Mouse (Mus musculus) stomach, embryonic 16.5 days (tissue): ENCODE results near the gene Asb8. TPM values are rescaled to one million over a fixed set of nuclear protein-coding genes. Genes with fewer than 3 reads are reported as not detected.

Experiments
- ATAC-seq: fragments of 200-750 bp; cut with Nextera tagmentation; 2 replicates; pipeline ENCODE4 v1.8.0; 2017; ENCODE audit warnings: moderate number of reproducible peaks, moderate TSS enrichment; ENCODE audit not compliant: insufficient read depth, low FRiP score
- H3K27ac ChIP-seq: fragments of 300-500 bp; sonication (generic); 2 replicates; pipeline ENCODE4 v1.5.1; 2014; ENCODE audit warnings: low read length
- H3K27me3 ChIP-seq: fragments of 300-500 bp; sonication (generic); 2 replicates; pipeline ENCODE4 v1.6.1; 2014; ENCODE audit warnings: low read length, control low read depth, mixed read lengths; ENCODE audit not compliant: control insufficient read depth, insufficient read depth
- H3K36me3 ChIP-seq: fragments of 300-500 bp; sonication (generic); 2 replicates; pipeline ENCODE4 v1.6.1; 2014; ENCODE audit warnings: low read length; ENCODE audit not compliant: control insufficient read depth, insufficient read depth
- H3K4me1 ChIP-seq: fragments of 300-500 bp; sonication (generic); 2 replicates; pipeline ENCODE4 v1.6.1; 2014; ENCODE audit warnings: low read length, control low read depth, mixed read lengths; ENCODE audit not compliant: control insufficient read depth, insufficient read depth
- H3K4me2 ChIP-seq: fragments of 300-500 bp; sonication (generic); 2 replicates; pipeline ENCODE4 v1.6.1; 2014; ENCODE audit warnings: low read depth, low read length, mixed read lengths
- H3K4me3 ChIP-seq: fragments of 300-500 bp; sonication (generic); replicated peaks from 2 replicates; pipeline ENCODE4 v1.5.1; 2014; ENCODE audit warnings: mild to moderate bottlenecking, low read length
- H3K9ac ChIP-seq: fragments of 300-500 bp; sonication (generic); 2 replicates; pipeline ENCODE4 v1.6.1; 2014; ENCODE audit warnings: low read length
- H3K9me3 ChIP-seq: fragments of 300-500 bp; sonication (generic); replicated peaks from 2 replicates; pipeline ENCODE4 v1.6.1; 2016; ENCODE audit warnings: low read length, control low read depth; ENCODE audit not compliant: control insufficient read depth
- WGBS: fragments of 180-500 bp; shearing (Covaris S2); extraction: QIAGEN DNeasy Blood & Tissue Kit; methylation state at CpG from one replicate; pipeline ENCODE4 v1.1.7; 2014; 5-methylcytosine and 5-hydroxymethylcytosine counted together
- polyA plus RNA-seq: library from polyadenylated mRNA; unstranded; fragments of >200 nt; fragmentation: Nextera tagmentation; extraction: Ambion mirVana; gene quantifications from 2 replicates; pipeline ENCODE4 v1.2.1, GENCODE M21; 2015

The Asb8 gene
- polyA plus RNA-seq, 1 experiment from 2014 or later, result 46.4 TPM

GRCm38 (mm10) chr15:98177320-98177719 is 11.9 kb upstream of the Asb8 start:
- Histone ChIP-seq H3K9ac (no peak overlapping the region), H3K4me1 (peaks cover 4% of the 10 kb centered on the region; the same call in 1 of the 2 replicates), H3K9me3 (no peaks in the 10 kb centered on the region), H3K4me2 (no peak overlapping the region), H3K36me3 (no peaks in the 10 kb centered on the region), H3K27ac (no peak overlapping the region), H3K4me3 (no peak overlapping the region), H3K27me3 (peaks cover 8% of the 10 kb centered on the region)
- ATAC-seq, result no peak
- WGBS, result 56% methylated on average over 3 of the region's 3 CpGs

- WGBS, result 38% methylated on average over 8 of the region's 8 CpGs
- no peak overlapping the region for H3K9ac ChIP-seq
- no peak for ATAC-seq
- no peaks in the 10 kb centered on the region for H3K9me3 ChIP-seq
- no peaks in the 10 kb centered on the region for H3K36me3 ChIP-seq
- no peak overlapping the region for H3K27ac ChIP-seq
- H3K4me2 ChIP-seq, result no peak overlapping the region
- no peaks in the 10 kb centered on the region for H3K4me1 ChIP-seq
- H3K27me3 ChIP-seq, result peaks cover 36% of the 10 kb centered on the region
- no peak overlapping the region for H3K4me3 ChIP-seq
Measured at GRCm38 (mm10) chr15:98173821-98174220, 8.4 kb upstream of the Asb8 start.

- no peak overlapping the region for H3K4me3 ChIP-seq
- 66% methylated on average over 5 of the region's 5 CpGs for WGBS
- H3K36me3 ChIP-seq, result no peaks in the 10 kb centered on the region
- H3K4me2 ChIP-seq, result no peak overlapping the region
- no peaks in the 10 kb centered on the region for H3K9me3 ChIP-seq
- no peak for ATAC-seq
- H3K9ac ChIP-seq, result no peak overlapping the region
- peaks cover 11% of the 10 kb centered on the region for H3K4me1 ChIP-seq
- peaks cover 53% of the 10 kb centered on the region for H3K27me3 ChIP-seq
- no peak overlapping the region for H3K27ac ChIP-seq
Measured at GRCm38 (mm10) chr15:98172113-98172512, 6.7 kb upstream of the Asb8 start.

GRCm38 (mm10) chr15:98170917-98171316 is 5.5 kb upstream of the Asb8 start:
- Histone ChIP-seq H3K4me2 (no peak overlapping the region), H3K9me3 (no peaks in the 10 kb centered on the region), H3K4me3 (no peak overlapping the region), H3K27ac (no peak overlapping the region), H3K4me1 (peaks cover 12% of the 10 kb centered on the region), H3K36me3 (no peaks in the 10 kb centered on the region), H3K27me3 (peaks cover 62% of the 10 kb centered on the region), H3K9ac (no peak overlapping the region)
- ATAC-seq, result no peak
- WGBS, result 59% methylated on average over 9 of the region's 9 CpGs

- H3K9ac ChIP-seq, result no peak overlapping the region
- ATAC-seq, result no peak
- H3K27me3 ChIP-seq, result peaks cover 65% of the 10 kb centered on the region
- 33% methylated on average over 7 of the region's 7 CpGs for WGBS
- no peak overlapping the region for H3K27ac ChIP-seq
- peaks cover 12% of the 10 kb centered on the region for H3K4me1 ChIP-seq
- no peaks in the 10 kb centered on the region for H3K9me3 ChIP-seq
- no peak overlapping the region for H3K4me2 ChIP-seq
- no peak overlapping the region for H3K4me3 ChIP-seq
- no peaks in the 10 kb centered on the region for H3K36me3 ChIP-seq
Measured at GRCm38 (mm10) chr15:98170365-98170764, 4.9 kb upstream of the Asb8 start.

GRCm38 (mm10) chr15:98168622-98169004 is 3.2 kb upstream of the Asb8 start:
- H3K4me2 ChIP-seq, result no peak overlapping the region

GRCm38 (mm10) chr15:98167645-98168621 is 2.5 kb upstream of the Asb8 start:
- 2% methylated on average over 68 of the region's 69 CpGs for WGBS
- Histone ChIP-seq H3K9ac (peak overlapping the region; percentile 23; the same call in 1 of the 2 replicates), H3K27ac (no peak overlapping the region), H3K4me2 (peak overlapping the region; percentile 59), H3K36me3 (no peaks in the 10 kb centered on the region), H3K4me3 (peak overlapping the region; percentile 40), H3K9me3 (no peaks in the 10 kb centered on the region), H3K4me1 (peaks cover 12% of the 10 kb centered on the region), H3K27me3 (peaks cover 68% of the 10 kb centered on the region)
- ATAC-seq, result peak; percentile 74

More at GRCm38 (mm10) chr15:98168622-98169004, 3.2 kb upstream of the Asb8 start:
- Histone ChIP-seq H3K4me1 (peaks cover 12% of the 10 kb centered on the region), H3K9ac (no peak overlapping the region), H3K27me3 (peaks cover 70% of the 10 kb centered on the region), H3K9me3 (no peaks in the 10 kb centered on the region), H3K4me3 (no peak overlapping the region), H3K27ac (no peak overlapping the region), H3K36me3 (no peaks in the 10 kb centered on the region)
- ATAC-seq, result no peak
- WGBS, result 5% methylated on average over 19 of the region's 19 CpGs

GRCm38 (mm10) chr15:98166963-98167644 is 1.7 kb upstream of the Asb8 start, which contains the start of gene Ccdc184:
Gene Ccdc184 (plus strand): TSS chr15:98167158.
- Histone ChIP-seq H3K9ac (peak within 1 kb of the TSS; percentile 23; the same call in 1 of the 2 replicates), H3K27me3 (peaks cover 60% of the 10 kb centered on the region)
- ATAC-seq, result no peak

GRCm38 (mm10) chr15:98162561-98162960 is 2.9 kb downstream of the Asb8 start:
- 70% methylated on average over 4 of the region's 4 CpGs for WGBS
- Histone ChIP-seq H3K27me3 (peaks cover 21% of the 10 kb centered on the region), H3K36me3 (no peaks in the 10 kb centered on the region), H3K9me3 (no peaks in the 10 kb centered on the region), H3K4me3 (no peak overlapping the region), H3K9ac (no peak overlapping the region), H3K4me1 (peaks cover 5% of the 10 kb centered on the region), H3K4me2 (no peak overlapping the region), H3K27ac (no peak overlapping the region)
- no peak for ATAC-seq

More at GRCm38 (mm10) chr15:98166963-98167644, 1.7 kb upstream of the Asb8 start, which contains the start of gene Ccdc184:
- peaks cover 12% of the 10 kb centered on the region for H3K4me1 ChIP-seq
- no peaks in the 10 kb centered on the region for H3K36me3 ChIP-seq
- H3K4me2 ChIP-seq, result peak within 1 kb of the TSS; percentile 59
- 6% methylated on average over 16 of the region's 18 CpGs for WGBS
- H3K27ac ChIP-seq, result no peak within 1 kb of the TSS
- peak within 1 kb of the TSS; percentile 40 for H3K4me3 ChIP-seq
- H3K9me3 ChIP-seq, result no peaks in the 10 kb centered on the region
